Mouse (Mus musculus): ENCODE data around the gene Tk1.

GRCm38 (mm10) chr11:117838572-117838971 lies 12.7 kb upstream of the Tk1 start:
- no peak for TF ChIP-seq GATA1 (IDR thresholded peaks at IDR 0.05; ENCODE audit: borderline replicate concordance, low read length)
- no peak for TF ChIP-seq FLI1 (IDR thresholded peaks at IDR 0.05; ENCODE audit: low read length)
